Mouse (Mus musculus): ENCODE results near the gene Rad23a.

GRCm38 (mm10) chr8:84831490-84831889 lies 9.0 kb downstream of the Rad23a start, which contains the start of gene Gadd45gip1:
- TF ChIP-seq CTCF (IDR thresholded peaks at IDR 0.05) (peak; percentile 29), EP300 (IDR thresholded peaks at IDR 0.05) (0 out of 2 replicates have a peak, but pooled peaks have one; percentile 17)

Data from lung, postnatal 0 days (tissue).